Mouse (Mus musculus): ENCODE results near the gene Clcnka.

- no peak for TF ChIP-seq CTCF (IDR thresholded peaks at IDR 0.05 in 2 of 3, conservative IDR thresholded peaks at IDR 0.05 in 1 of 3; ENCODE audit: control insufficient read depth in 1 of 3, insufficient read depth in 1 of 3, low read depth in 2 of 3, low read length in 3 of 3, poor library complexity in 1 of 3, severe bottlenecking in 1 of 3)
- no peak for TF ChIP-seq POLR2A (IDR thresholded peaks at IDR 0.05; ENCODE audit: control insufficient read depth in 1 of 2, insufficient read depth in 1 of 2, low read depth in 1 of 2, low read length in 2 of 2, poor library complexity in 1 of 2)
- no peak for TF ChIP-seq MAZ (IDR thresholded peaks at IDR 0.05; ENCODE audit: low read depth, low read length)
- TF ChIP-seq HCFC1 (IDR thresholded peaks at IDR 0.05; ENCODE audit: low read depth, low read length), result no peak
- no peak for TF ChIP-seq USF1 (IDR thresholded peaks at IDR 0.05; ENCODE audit: low read depth, low read length)
- TF ChIP-seq MEF2A (IDR thresholded peaks at IDR 0.05; ENCODE audit: extremely low read depth, insufficient replicate concordance, low read depth, low read length, poor library complexity, severe bottlenecking), result no peak
- no peak for TF ChIP-seq CHD2 (IDR thresholded peaks at IDR 0.05; ENCODE audit: low read length)
- no peak for TF ChIP-seq E2F4 (IDR thresholded peaks at IDR 0.05; ENCODE audit: borderline replicate concordance, low read depth, low read length)
- no peak for TF ChIP-seq SIN3A (IDR thresholded peaks at IDR 0.05; ENCODE audit: low read length)
- no peak for TF ChIP-seq SMC3 (IDR thresholded peaks at IDR 0.05; ENCODE audit: low read depth, low read length)
- TF ChIP-seq RAD21 (IDR thresholded peaks at IDR 0.05; ENCODE audit: low read depth, low read length), result no peak
Observed at GRCm38 (mm10) chr4:141391293-141391692, 7.2 kb downstream of the Clcnka start.

Data from MEL (cell line).